Mouse (Mus musculus) testis, adult 2 months (tissue): ENCODE results near the gene Kif4.

Source experiments
- CTCF ChIP-seq: fragments of 200-500 bp; IDR thresholded peaks from 2 replicates; pipeline ENCODE4 v1.5.1; 2012; ENCODE audit warnings: low read depth, mild to moderate bottlenecking, inconsistent platforms, low read length, moderate library complexity; ENCODE audit not compliant: control insufficient read depth, insufficient read depth, insufficient replicate concordance
- POLR2A ChIP-seq: fragments of 200-500 bp; IDR thresholded peaks from 2 replicates; pipeline ENCODE4 v1.6.1; 2012; ENCODE audit warnings: low read depth, mild to moderate bottlenecking, inconsistent platforms, low read length, moderate library complexity; ENCODE audit not compliant: control insufficient read depth

- TF ChIP-seq POLR2A, result no peak
- no peak for TF ChIP-seq CTCF
Measured at GRCm38 (mm10) chrX:100678204-100678603, 52.7 kb downstream of the Kif4 start.
